9 mouse cellular contexts compared by ENCODE assay signal in the genomic region with DNA sequence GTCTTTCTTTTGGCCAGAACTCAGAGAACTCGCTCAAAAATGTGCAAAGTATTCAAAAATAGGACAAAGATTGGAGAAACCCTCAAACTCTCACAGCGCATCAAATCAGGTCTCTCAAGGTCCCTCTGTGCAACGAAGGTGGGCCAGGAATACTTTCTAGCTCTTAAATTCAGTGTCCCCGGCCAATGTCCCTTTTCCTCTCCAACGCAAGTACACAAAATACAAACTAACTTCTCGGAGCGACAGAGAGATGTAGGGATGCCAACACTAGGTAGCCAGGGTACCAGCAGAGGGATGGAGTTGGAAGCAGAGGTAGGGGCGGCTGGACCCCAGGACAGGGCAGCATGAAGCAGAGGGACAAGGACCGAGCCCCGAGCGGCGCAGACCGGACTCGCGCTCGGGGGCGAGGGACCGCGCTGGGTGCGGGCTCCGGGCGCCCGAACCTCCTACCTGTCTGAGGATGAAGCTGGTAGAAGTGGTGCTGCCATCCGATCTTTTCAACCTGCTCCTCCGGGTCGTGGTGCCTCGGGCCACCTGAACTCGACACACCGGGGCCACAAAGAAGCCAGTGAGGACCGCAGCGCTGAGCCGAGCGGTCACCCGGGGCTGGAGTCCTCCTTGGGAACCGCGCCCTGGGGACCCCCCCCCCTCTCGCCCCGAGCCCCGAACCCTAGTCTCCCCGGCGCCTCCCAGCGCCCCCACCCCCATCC. TPM values are rescaled to one million over a fixed set of nuclear protein-coding genes. Genes with fewer than 3 reads are reported as not detected.
DNase-seq lines count a peak whose midpoint lies in the region; ATAC-seq and TF ChIP-seq lines count a peak whose summit lies in the region.
"Had no signal": no experiment of that assay in that cellular context is flagged by ENCODE, and none has a peak within 500 bp of the region (broad histone marks: within the 10 kb centered on the region; RNA-seq: fewer than 3 reads in every experiment).

No protein-coding gene starts in this region.

- no peak overlapping the region for H3K27ac ChIP-seq in heart, adult 2 months
- H3K27ac ChIP-seq in ES-Bruce4 (ENCODE audit: insufficient read depth, low read length) = no peak overlapping the region
- H3K27ac ChIP-seq in embryonic facial prominence, embryonic 12.5 days = no peak overlapping the region
- no peak overlapping the region for H3K27ac ChIP-seq in midbrain, embryonic 11.5 days (ENCODE audit: low read depth, low read length)
- H3K27ac ChIP-seq: macrophage had no signal

- peak overlapping the region; percentile 97 for H3K4me2 ChIP-seq in embryonic facial prominence, embryonic 12.5 days (replicated peaks)
- peak overlapping the region; percentile 95 for H3K4me2 ChIP-seq in midbrain, embryonic 11.5 days

- peaks cover 7% of the 10 kb centered on the region for H3K27me3 ChIP-seq in heart, adult 2 months (ENCODE audit: control insufficient read depth, insufficient read depth, low read length)
- peaks cover 19% of the 10 kb centered on the region for H3K27me3 ChIP-seq in ES-Bruce4 (ENCODE audit: control insufficient read depth, insufficient read depth, low read length, poor library complexity, severe bottlenecking)
- H3K27me3 ChIP-seq in embryonic facial prominence, embryonic 12.5 days = peaks cover 12% of the 10 kb centered on the region
- peaks cover 15% of the 10 kb centered on the region for H3K27me3 ChIP-seq in midbrain, embryonic 11.5 days (ENCODE audit: control insufficient read depth, insufficient read depth, low read length)

- H3K9ac ChIP-seq in heart, adult 2 months (ENCODE audit: low read depth, low read length) = peak overlapping the region; percentile 75; the same call in 1 of the 2 replicates
- H3K9ac ChIP-seq in ES-Bruce4 (ENCODE audit: low read depth, poor library complexity, severe bottlenecking) = peak overlapping the region; percentile 67
- H3K9ac ChIP-seq in embryonic facial prominence, embryonic 12.5 days = peak overlapping the region; percentile 63
- peak overlapping the region; percentile 76 for H3K9ac ChIP-seq in midbrain, embryonic 11.5 days (ENCODE audit: low read length)

- H3K79me2 ChIP-seq in heart, adult 2 months (replicated peaks; ENCODE audit: control insufficient read depth, insufficient read depth, low read length) = no peaks in the 10 kb centered on the region

- H3K9me3 ChIP-seq in ES-Bruce4 (replicated peaks; ENCODE audit: control insufficient read depth, insufficient read depth, low read length, poor library complexity, severe bottlenecking) = no peaks in the 10 kb centered on the region
- H3K9me3 ChIP-seq in embryonic facial prominence, embryonic 12.5 days = no peaks in the 10 kb centered on the region
- no peaks in the 10 kb centered on the region for H3K9me3 ChIP-seq in midbrain, embryonic 11.5 days (ENCODE audit: control insufficient read depth, low read length)

- no peaks in the 10 kb centered on the region for H3K36me3 ChIP-seq in heart, adult 2 months (ENCODE audit: control insufficient read depth, insufficient read depth, low read length)
- no peaks in the 10 kb centered on the region for H3K36me3 ChIP-seq in ES-Bruce4 (ENCODE audit: control insufficient read depth, insufficient read depth, low read length, poor library complexity, severe bottlenecking)
- H3K36me3 ChIP-seq in embryonic facial prominence, embryonic 12.5 days = no peaks in the 10 kb centered on the region
- no peaks in the 10 kb centered on the region for H3K36me3 ChIP-seq in midbrain, embryonic 11.5 days (ENCODE audit: control insufficient read depth, insufficient read depth, low read length)

- 2% methylated on average over 41 of the region's 42 CpGs for WGBS in heart, adult 2 months
- WGBS in embryonic facial prominence, embryonic 12.5 days = under 1% methylated on average over 39 of the region's 42 CpGs
- WGBS in midbrain, embryonic 11.5 days = under 1% methylated on average over 41 of the region's 42 CpGs

- ATAC-seq in embryonic facial prominence, embryonic 12.5 days (ENCODE audit: insufficient number of reproducible peaks, insufficient read depth, low FRiP score, low TSS enrichment) = peak; percentile 54
- ATAC-seq in midbrain, embryonic 11.5 days (ENCODE audit: low FRiP score) = peak; percentile 70

- H3K4me1 ChIP-seq in heart, adult 2 months (ENCODE audit: control insufficient read depth, insufficient read depth, low read length) = peaks cover 5% of the 10 kb centered on the region; the same call in 1 of the 2 replicates
- no peaks in the 10 kb centered on the region for H3K4me1 ChIP-seq in ES-Bruce4 (ENCODE audit: control insufficient read depth, insufficient read depth, low read length)
- peaks cover 12% of the 10 kb centered on the region; the same call in 1 of the 2 replicates for H3K4me1 ChIP-seq in embryonic facial prominence, embryonic 12.5 days
- peaks cover 3% of the 10 kb centered on the region; the same call in 1 of the 2 replicates for H3K4me1 ChIP-seq in midbrain, embryonic 11.5 days (ENCODE audit: control insufficient read depth, insufficient read depth, low read length)

- intact Hi-C loops in heart, adult 2 months (cut with DNase I) = no loop called here

- H3K4me3 ChIP-seq in heart, adult 2 months = peak overlapping the region; percentile 57
- peak overlapping the region; percentile 66 for H3K4me3 ChIP-seq in ES-Bruce4 (ENCODE audit: low read depth, low read length)
- H3K4me3 ChIP-seq in embryonic facial prominence, embryonic 12.5 days = peak overlapping the region; percentile 65
- H3K4me3 ChIP-seq in midbrain, embryonic 11.5 days (ENCODE audit: low read depth, low read length) = peak overlapping the region; percentile 71

- no peak for TF ChIP-seq CTCF in heart, adult 2 months (IDR thresholded peaks at IDR 0.05)
- no peak for TF ChIP-seq CTCF in ES-Bruce4 (IDR thresholded peaks at IDR 0.05; ENCODE audit: low read depth, low read length)

- no peak for TF ChIP-seq EP300 in heart, adult 2 months (IDR thresholded peaks at IDR 0.05; ENCODE audit: insufficient read depth, low read depth, low read length)
- no peak for TF ChIP-seq EP300 in ES-Bruce4 (IDR thresholded peaks at IDR 0.05; ENCODE audit: insufficient read depth, low read depth, low read length)

- TF ChIP-seq POLR2A in heart, adult 2 months (IDR thresholded peaks at IDR 0.05; ENCODE audit: insufficient read depth, low read depth, low read length) = no peak
- no peak for TF ChIP-seq POLR2A in ES-Bruce4 (IDR thresholded peaks at IDR 0.05; ENCODE audit: insufficient read depth, low read length)

- DNase-seq in heart, adult 2 months = peak; percentile 8 to 27
- no peak for DNase-seq in heart, adult 8-10 months (ENCODE audit: low spot score)
- peak; percentile 19 for DNase-seq in induced T-regulatory cell, adult 2 months (ENCODE audit: low read depth)
- DNase-seq in midbrain, embryonic 11.5 days (ENCODE audit: low spot score, missing footprints) = no peak
- DNase-seq in thymus, adult 18-20 months = no peak
- DNase-seq in urinary bladder, postnatal 10 days (ENCODE audit: low spot score) = no peak

RNA-seq across cellular contexts. Expression of gene Cacnb4, which starts 1.2 kb away (rescaled TPM):
- under 1 TPM; 0.29 to 0.61 TPM for total RNA-seq in heart, adult 2 months (2021)
- polyA plus RNA-seq in heart, adult 2 months (2012; rRNA removed) = 0.16 and 0.35 TPM in 2 replicates
- total RNA-seq in heart, adult 8-10 months (2022) = under 1 TPM; 0.31 to 0.89 (median 0.65) TPM
- 1.3 TPM in 1 of 2 replicates, not detected in the other for polyA plus RNA-seq in ES-Bruce4 (2011; ENCODE audit: insufficient read depth, insufficient read length, low read depth, missing spikeins)
- polyA plus RNA-seq in embryonic facial prominence, embryonic 12.5 days (2016; fragmentation: Nextera tagmentation; extraction: Ambion mirVana) = 1.0 and 1.4 TPM in 2 replicates
- 2.8 and 3.3 TPM in 2 replicates for polyA plus RNA-seq in midbrain, embryonic 11.5 days (2014; fragmentation: Nextera tagmentation; extraction: Ambion mirVana)

Comparison
In these comparisons a context has a peak if more than half of its experiments do, and no peak if none do; other contexts are left out.
1. DNase-seq: peak in heart, adult 2 months (2 of 2) and induced T-regulatory cell, adult 2 months (single experiment); none in heart, adult 8-10 months (single experiment), midbrain, embryonic 11.5 days (single experiment), thymus, adult 18-20 months (0 of 2) and urinary bladder, postnatal 10 days (single experiment).
2. Peak in every context shown above with its lines, with median percentiles within 50 percentile points of each other: H3K4me3 ChIP-seq and H3K9ac ChIP-seq.